Mouse (Mus musculus) liver, adult 2 months (tissue): ENCODE measurements at regions not wholly inside any gene's neighbourhood (a gene's known extent, or its start where the extent isn't known, plus 50 kb on each side); places are given as distances from the start of the nearest gene placed in this dataset.

ENCODE experiments used
- CTCF ChIP-seq: fragments of 200-500 bp; IDR thresholded peaks from 2 replicates; pipeline ENCODE4 v1.5.1; 2011; ENCODE audit warnings: low read depth, low read length, control low read depth
- POLR2A ChIP-seq: fragments of 200-500 bp; IDR thresholded peaks from 2 replicates; pipeline ENCODE4 v1.6.1; 2011; ENCODE audit warnings: low read length, control low read depth; ENCODE audit not compliant: insufficient read depth; ENCODE audit errors: extremely low read depth

GRCm38 (mm10) chr16:7797176-7797786 lies 627.7 kb downstream of the Tmem114 start:
- no peak for TF ChIP-seq CTCF
- no peak for TF ChIP-seq POLR2A
